Mouse (Mus musculus) NIH3T3 (cell line): Measurements from ENCODE around the gene Fhad1.

Source experiments
- DNase-seq: peaks from one replicate; pipeline ENCODE4 v3.0.0-alpha.2; 2012; ENCODE audit warnings: low read depth

Gene Fhad1

GRCm38 (mm10) chr4:141931526-141931925 is 83.4 kb downstream of the Fhad1 start:
- no peak for DNase-seq

- no peak for DNase-seq
Measured at GRCm38 (mm10) chr4:141930001-141930400, 84.9 kb downstream of the Fhad1 start.

- peak; percentile 10 for DNase-seq
Measured at GRCm38 (mm10) chr4:141928881-141929281, 86.0 kb downstream of the Fhad1 start.

- DNase-seq, result no peak
Measured at GRCm38 (mm10) chr4:141925781-141926345, 89.0 kb downstream of the Fhad1 start.

GRCm38 (mm10) chr4:141923961-141924360 is 90.9 kb downstream of the Fhad1 start:
- DNase-seq, result no peak

- DNase-seq, result no peak
Measured at GRCm38 (mm10) chr4:141920391-141920790, 94.5 kb downstream of the Fhad1 start.

- no peak for DNase-seq
Measured at GRCm38 (mm10) chr4:141917735-141918419, 97.0 kb downstream of the Fhad1 start.

GRCm38 (mm10) chr4:141914040-141914439 is 100.8 kb downstream of the Fhad1 start:
- DNase-seq, result peak; percentile 2

GRCm38 (mm10) chr4:141913201-141913993 is 101.5 kb downstream of the Fhad1 start:
- DNase-seq, result no peak

GRCm38 (mm10) chr4:141904710-141905109 is 110.2 kb downstream of the Fhad1 start:
- no peak for DNase-seq

GRCm38 (mm10) chr4:141902479-141902858 is 112.4 kb downstream of the Fhad1 start:
- DNase-seq, result no peak

- no peak for DNase-seq
Measured at GRCm38 (mm10) chr4:141901711-141902478, 113.0 kb downstream of the Fhad1 start.

GRCm38 (mm10) chr4:141900421-141900820 is 114.5 kb downstream of the Fhad1 start:
- DNase-seq, result no peak

GRCm38 (mm10) chr4:141899936-141900335 is 114.9 kb downstream of the Fhad1 start:
- peak; percentile 53 for DNase-seq

GRCm38 (mm10) chr4:141898905-141899304 is 116.0 kb downstream of the Fhad1 start:
- no peak for DNase-seq

GRCm38 (mm10) chr4:141897838-141898237 is 117.0 kb downstream of the Fhad1 start:
- DNase-seq, result no peak

- DNase-seq, result no peak
Measured at GRCm38 (mm10) chr4:141897225-141897624, 117.7 kb downstream of the Fhad1 start.

GRCm38 (mm10) chr4:141895772-141896171 is 119.1 kb downstream of the Fhad1 start:
- DNase-seq, result no peak

- no peak for DNase-seq
Measured at GRCm38 (mm10) chr4:141893157-141893784, 121.6 kb downstream of the Fhad1 start.

- DNase-seq, result no peak
Measured at GRCm38 (mm10) chr4:141886385-141886968, 128.4 kb downstream of the Fhad1 start.

- DNase-seq, result no peak
Measured at GRCm38 (mm10) chr4:141885451-141885850, 129.4 kb downstream of the Fhad1 start.
